Mouse (Mus musculus): Measurements from ENCODE around the gene Prg2.

DNA sequence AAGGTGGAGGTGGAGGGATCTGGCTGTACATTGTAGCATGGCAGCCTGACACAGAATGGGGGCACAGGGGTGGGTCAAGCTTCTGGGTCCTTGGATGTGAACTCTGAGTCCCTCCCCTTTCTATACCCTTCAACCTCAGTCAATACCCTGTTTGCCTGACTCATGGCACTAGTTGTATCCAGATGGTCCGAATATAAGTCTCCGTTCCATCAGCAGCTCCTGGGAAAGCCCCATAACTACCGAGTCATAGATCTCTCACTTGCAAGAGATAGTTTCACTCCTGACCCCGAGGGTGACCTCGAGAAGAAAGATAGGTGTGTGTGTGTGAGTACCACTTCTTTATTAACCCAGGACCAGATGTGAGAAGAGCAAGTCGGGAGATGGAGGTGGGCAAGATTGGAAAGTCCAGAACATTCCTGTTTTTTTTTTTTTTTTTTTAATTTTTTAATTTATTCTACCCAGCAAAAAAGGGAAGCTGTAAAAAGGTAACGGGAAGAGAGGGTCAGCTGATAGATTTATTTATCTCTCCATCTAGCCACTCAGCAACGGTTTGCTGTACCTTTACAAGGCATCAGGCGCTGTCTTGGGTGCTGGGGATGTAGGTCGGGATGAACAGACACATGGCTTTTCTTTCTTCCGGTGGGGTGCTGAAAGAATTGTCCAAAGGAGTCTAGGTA, 21.5 kb upstream of the Prg2 start:
- TF ChIP-seq CTCF (IDR thresholded peaks at IDR 0.05; ENCODE audit: low read depth, low read length) (no peak), GATA1 (IDR thresholded peaks at IDR 0.05; ENCODE audit: borderline replicate concordance, low read length) (no peak)

All from G1E (cell line).